16 mouse cellular contexts compared by ENCODE assay signal in the genomic region with DNA sequence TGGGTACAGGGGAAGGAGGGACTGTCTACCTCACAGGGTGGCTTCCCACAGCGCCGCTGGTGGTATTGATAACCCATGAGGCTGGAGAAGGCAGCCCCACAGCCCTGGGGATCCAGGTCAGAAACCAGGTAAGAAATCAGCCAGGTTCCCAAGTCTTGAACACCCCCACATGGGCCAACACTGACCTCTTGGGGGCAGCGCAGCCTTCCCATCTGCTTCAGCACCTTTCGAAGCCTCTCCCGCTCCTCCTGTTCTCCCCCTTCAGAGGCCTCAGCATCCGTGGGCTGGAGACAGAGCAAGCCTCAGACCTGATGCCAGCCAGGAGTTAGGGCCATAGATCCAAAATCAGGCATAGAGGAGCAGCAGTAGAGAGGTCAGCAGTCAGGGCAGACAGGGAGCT. TPM values are rescaled to one million over a fixed set of nuclear protein-coding genes. Genes with fewer than 3 reads are reported as not detected.
DNase-seq lines count a peak whose midpoint lies in the region; ATAC-seq and TF ChIP-seq lines count a peak whose summit lies in the region.
"Had no signal": no experiment of that assay in that cellular context is flagged by ENCODE, and none has a peak within 500 bp of the region (broad histone marks: within the 10 kb centered on the region; RNA-seq: fewer than 3 reads in every experiment).

No protein-coding gene starts in this region.

- H3K79me2 ChIP-seq in liver, adult 2 months (ENCODE audit: control insufficient read depth, insufficient read depth, low read length) = no peaks in the 10 kb centered on the region; the same call in 1 of the 2 replicates

- no peak overlapping the region for H3K9ac ChIP-seq in heart, embryonic 12.5 days
- no peak overlapping the region for H3K9ac ChIP-seq in liver, adult 2 months (ENCODE audit: low read depth, low read length)
- H3K9ac ChIP-seq in liver, embryonic 11.5 days (ENCODE audit: low read depth, low read length) = no peak overlapping the region
- no peak overlapping the region for H3K9ac ChIP-seq in hindbrain, embryonic 12.5 days
- H3K9ac ChIP-seq: heart, embryonic 13.5 days; midbrain, embryonic 13.5 days; stomach, embryonic 15.5 days had no signal

- H3K36me3 ChIP-seq in heart, embryonic 12.5 days = peaks cover 70% of the 10 kb centered on the region
- no peaks in the 10 kb centered on the region; the same call in 1 of the 2 replicates for H3K36me3 ChIP-seq in liver, adult 2 months (ENCODE audit: control insufficient read depth, insufficient read depth, low read length)
- H3K36me3 ChIP-seq in liver, embryonic 11.5 days (ENCODE audit: control insufficient read depth, insufficient read depth, low read length) = peaks cover 48% of the 10 kb centered on the region
- peaks cover 76% of the 10 kb centered on the region for H3K36me3 ChIP-seq in hindbrain, embryonic 12.5 days

- TF ChIP-seq POLR2A in liver, adult 2 months (IDR thresholded peaks at IDR 0.05; ENCODE audit: extremely low read depth, insufficient read depth, low read length) = no peak

- no peak overlapping the region for H3K4me3 ChIP-seq in heart, embryonic 12.5 days
- no peak overlapping the region for H3K4me3 ChIP-seq in liver, adult 2 months (ENCODE audit: insufficient read depth, low read depth, low read length)
- no peak overlapping the region for H3K4me3 ChIP-seq in liver, embryonic 11.5 days (ENCODE audit: low read depth, low read length)
- no peak overlapping the region for H3K4me3 ChIP-seq in hindbrain, embryonic 12.5 days
- H3K4me3 ChIP-seq: heart, embryonic 13.5 days; midbrain, embryonic 13.5 days; stomach, embryonic 15.5 days had no signal

- H3K27ac ChIP-seq in heart, embryonic 12.5 days (ENCODE audit: poor library complexity, severe bottlenecking) = no peak overlapping the region
- H3K27ac ChIP-seq in liver, adult 2 months (replicated peaks; ENCODE audit: insufficient read depth, low read depth, low read length) = no peak overlapping the region
- no peak overlapping the region for H3K27ac ChIP-seq in liver, embryonic 11.5 days (ENCODE audit: low read depth, low read length)
- no peak overlapping the region for H3K27ac ChIP-seq in hindbrain, embryonic 12.5 days
- H3K27ac ChIP-seq: heart, embryonic 13.5 days; midbrain, embryonic 13.5 days; stomach, embryonic 15.5 days had no signal

- no peaks in the 10 kb centered on the region for H3K27me3 ChIP-seq in heart, embryonic 12.5 days (replicated peaks)
- no peaks in the 10 kb centered on the region for H3K27me3 ChIP-seq in liver, adult 2 months (ENCODE audit: control insufficient read depth, insufficient read depth, low read length)
- no peaks in the 10 kb centered on the region for H3K27me3 ChIP-seq in liver, embryonic 11.5 days (replicated peaks; ENCODE audit: control insufficient read depth, insufficient read depth, low read length)
- H3K27me3 ChIP-seq in hindbrain, embryonic 12.5 days = no peaks in the 10 kb centered on the region
- H3K27me3 ChIP-seq: heart, embryonic 13.5 days; midbrain, embryonic 13.5 days; stomach, embryonic 15.5 days had no signal

- peak; percentile 17; the same call in 1 of the 2 replicates for TF ChIP-seq CTCF in liver, adult 2 months (IDR thresholded peaks at IDR 0.05; ENCODE audit: low read depth, low read length)

- H3K4me2 ChIP-seq in heart, embryonic 12.5 days = no peak overlapping the region
- H3K4me2 ChIP-seq in liver, embryonic 11.5 days = no peak overlapping the region
- H3K4me2 ChIP-seq in hindbrain, embryonic 12.5 days (replicated peaks) = no peak overlapping the region
- H3K4me2 ChIP-seq: heart, embryonic 13.5 days; midbrain, embryonic 13.5 days; stomach, embryonic 15.5 days had no signal

- DNase-seq in heart, adult 11 months = peak; percentile 88
- DNase-seq in liver, adult 2 months (ENCODE audit: extremely low read depth, low read depth, low spot score) = no peak
- DNase-seq in liver, embryonic 11.5 days (ENCODE audit: low spot score) = no peak
- peak; percentile 43 for DNase-seq in testis, postnatal 10 days (ENCODE audit: low spot score)
- DNase-seq in testis, postnatal 14 days (ENCODE audit: low spot score) = no peak
- DNase-seq: adrenal gland, postnatal 36 days; cerebellum, postnatal 36 days; gastrocnemius, postnatal 14 days; left cerebral cortex, postnatal 4 days; lung, adult 18-20 months; thymus, postnatal 36 days had no signal

- no peaks in the 10 kb centered on the region for H3K9me3 ChIP-seq in heart, embryonic 12.5 days (replicated peaks)
- no peaks in the 10 kb centered on the region for H3K9me3 ChIP-seq in liver, embryonic 11.5 days (ENCODE audit: control insufficient read depth, low read length)
- H3K9me3 ChIP-seq in hindbrain, embryonic 12.5 days (replicated peaks) = no peaks in the 10 kb centered on the region
- H3K9me3 ChIP-seq: heart, embryonic 13.5 days; midbrain, embryonic 13.5 days; stomach, embryonic 15.5 days had no signal

- ATAC-seq in heart, embryonic 12.5 days (ENCODE audit: insufficient number of reproducible peaks, low FRiP score) = no peak
- no peak for ATAC-seq in liver, embryonic 11.5 days (replicated peaks; ENCODE audit: low FRiP score)
- no peak for ATAC-seq in hindbrain, embryonic 12.5 days (ENCODE audit: low FRiP score)
- ATAC-seq: midbrain, embryonic 13.5 days had no signal

- WGBS in heart, embryonic 12.5 days = 81% methylated on average over 6 of the region's 6 CpGs
- 91% methylated on average over 6 of the region's 6 CpGs for WGBS in liver, adult 2 months
- 81% methylated on average over 6 of the region's 6 CpGs for WGBS in liver, embryonic 11.5 days
- WGBS in hindbrain, embryonic 12.5 days = 78% methylated on average over 6 of the region's 6 CpGs

- H3K4me1 ChIP-seq in heart, embryonic 12.5 days (replicated peaks) = peaks cover 11% of the 10 kb centered on the region
- H3K4me1 ChIP-seq in liver, adult 2 months (ENCODE audit: control insufficient read depth, insufficient read depth, low read length) = peaks cover 8% of the 10 kb centered on the region; the same call in 1 of the 2 replicates
- peaks cover 18% of the 10 kb centered on the region for H3K4me1 ChIP-seq in liver, embryonic 11.5 days (replicated peaks; ENCODE audit: control insufficient read depth, insufficient read depth, low read length)
- peaks cover 15% of the 10 kb centered on the region for H3K4me1 ChIP-seq in hindbrain, embryonic 12.5 days

RNA-seq across cellular contexts. Expression of gene Uckl1, which starts 3.1 kb away (rescaled TPM):
- polyA plus RNA-seq in heart, embryonic 12.5 days (2016; fragmentation: Nextera tagmentation; extraction: Ambion mirVana) = 64.2 and 65.3 TPM in 2 replicates
- total RNA-seq in liver, adult 2 months (2014; rRNA removed) = 28.1 and 30.9 TPM in 2 replicates
- polyA plus RNA-seq in liver, adult 2 months (2012; rRNA removed) = 49.1 and 90.1 TPM in 2 replicates
- polyA plus RNA-seq in liver, embryonic 11.5 days (2014; fragmentation: Nextera tagmentation; extraction: Ambion mirVana) = 44.5 and 51.2 TPM in 2 replicates
- polyA plus RNA-seq in hindbrain, embryonic 12.5 days (2016; fragmentation: Nextera tagmentation; extraction: Ambion mirVana) = 64.2 and 66.3 TPM in 2 replicates

RNA-seq across cellular contexts. Expression of gene Prpf6, which starts 3.9 kb away (rescaled TPM):
- polyA plus RNA-seq in heart, embryonic 12.5 days (2016; fragmentation: Nextera tagmentation; extraction: Ambion mirVana) = 46.8 and 48.8 TPM in 2 replicates
- total RNA-seq in liver, adult 2 months (2014; rRNA removed) = 24.3 and 27.3 TPM in 2 replicates
- polyA plus RNA-seq in liver, adult 2 months (2012; rRNA removed) = 11.1 and 13.4 TPM in 2 replicates
- 63.0 and 68.5 TPM in 2 replicates for polyA plus RNA-seq in liver, embryonic 11.5 days (2014; fragmentation: Nextera tagmentation; extraction: Ambion mirVana)
- polyA plus RNA-seq in hindbrain, embryonic 12.5 days (2016; fragmentation: Nextera tagmentation; extraction: Ambion mirVana) = 72.0 and 72.4 TPM in 2 replicates

RNA-seq across cellular contexts. Expression of gene Zfp512b, which starts 4.8 kb away (rescaled TPM):
- 44.8 and 46.1 TPM in 2 replicates for polyA plus RNA-seq in heart, embryonic 12.5 days (2016; fragmentation: Nextera tagmentation; extraction: Ambion mirVana)
- 9.5 and 15.1 TPM in 2 replicates for total RNA-seq in liver, adult 2 months (2014; rRNA removed)
- 16.9 and 28.0 TPM in 2 replicates for polyA plus RNA-seq in liver, adult 2 months (2012; rRNA removed)
- 31.2 and 33.9 TPM in 2 replicates for polyA plus RNA-seq in liver, embryonic 11.5 days (2014; fragmentation: Nextera tagmentation; extraction: Ambion mirVana)
- polyA plus RNA-seq in hindbrain, embryonic 12.5 days (2016; fragmentation: Nextera tagmentation; extraction: Ambion mirVana) = 91.0 and 97.7 TPM in 2 replicates

RNA-seq across cellular contexts. Expression of gene Samd10, which starts 11.2 kb away (rescaled TPM):
- polyA plus RNA-seq in heart, embryonic 12.5 days (2016; fragmentation: Nextera tagmentation; extraction: Ambion mirVana) = 12.4 and 13.4 TPM in 2 replicates
- 0.54 and 0.55 TPM in 2 replicates for total RNA-seq in liver, adult 2 months (2014; rRNA removed)
- polyA plus RNA-seq in liver, adult 2 months (2012; rRNA removed) = 2.2 and 4.6 TPM in 2 replicates
- polyA plus RNA-seq in liver, embryonic 11.5 days (2014; fragmentation: Nextera tagmentation; extraction: Ambion mirVana) = 6.2 and 6.8 TPM in 2 replicates
- 97.4 and 101 TPM in 2 replicates for polyA plus RNA-seq in hindbrain, embryonic 12.5 days (2016; fragmentation: Nextera tagmentation; extraction: Ambion mirVana)

Comparison
In these comparisons a context has a peak if more than half of its experiments do, and no peak if none do; other contexts are left out.
1. DNase-seq: peak in heart, adult 11 months (single experiment) and testis, postnatal 10 days (single experiment); none in liver, adult 2 months (single experiment), liver, embryonic 11.5 days (single experiment) and testis, postnatal 14 days (single experiment).